Mouse (Mus musculus) hindbrain, embryonic 16.5 days (tissue): ENCODE measurements at regions not wholly inside any gene's neighbourhood (a gene's known extent, or its start where the extent isn't known, plus 50 kb on each side); places are given as distances from the start of the nearest gene placed in this dataset.

Experiments
- ATAC-seq: fragments of 200-750 bp; cut with Nextera tagmentation; 2 replicates; pipeline ENCODE4 v1.8.0; 2017; ENCODE audit warnings: moderate TSS enrichment, moderate library complexity
- H3K27ac ChIP-seq: fragments of 300-500 bp; sonication (generic); 2 replicates; pipeline ENCODE4 v1.5.1; 2014; ENCODE audit warnings: low read depth, mild to moderate bottlenecking, control low read depth, low read length, moderate library complexity
- H3K27me3 ChIP-seq: fragments of 300-500 bp; sonication (generic); replicated peaks from 2 replicates; pipeline ENCODE4 v1.6.1; 2014; ENCODE audit warnings: low read length; ENCODE audit not compliant: control insufficient read depth, insufficient read depth
- H3K36me3 ChIP-seq: fragments of 300-500 bp; sonication (generic); 2 replicates; pipeline ENCODE4 v1.6.1; 2014; ENCODE audit warnings: mild to moderate bottlenecking, low read length, moderate library complexity, mixed read lengths; ENCODE audit not compliant: control insufficient read depth, insufficient read depth
- H3K4me1 ChIP-seq: fragments of 300-500 bp; sonication (generic); 2 replicates; pipeline ENCODE4 v1.6.1; 2014; ENCODE audit warnings: low read depth, low read length; ENCODE audit not compliant: control insufficient read depth, insufficient read depth
- H3K4me2 ChIP-seq: fragments of 300-500 bp; sonication (generic); 2 replicates; pipeline ENCODE4 v1.6.1; 2014; ENCODE audit warnings: mild to moderate bottlenecking, low read length, control low read depth, moderate library complexity
- H3K4me3 ChIP-seq: fragments of 300-500 bp; sonication (generic); 2 replicates; pipeline ENCODE4 v1.5.1; 2014; ENCODE audit warnings: mild to moderate bottlenecking, low read length, control low read depth, moderate library complexity
- H3K9ac ChIP-seq: fragments of 300-500 bp; sonication (generic); 2 replicates; pipeline ENCODE4 v1.6.1; 2014; ENCODE audit warnings: low read depth, mild to moderate bottlenecking, control low read depth, low read length, moderate library complexity
- H3K9me3 ChIP-seq: fragments of 300-500 bp; sonication (generic); 2 replicates; pipeline ENCODE4 v1.6.1; 2014; ENCODE audit warnings: mild to moderate bottlenecking, low read length, moderate library complexity; ENCODE audit not compliant: control insufficient read depth
- WGBS: fragments of 180-500 bp; shearing (Covaris S2); extraction: QIAGEN DNeasy Blood & Tissue Kit; methylation state at CpG from one replicate; pipeline ENCODE4 v1.1.7; 2014; 5-methylcytosine and 5-hydroxymethylcytosine counted together

DNA sequence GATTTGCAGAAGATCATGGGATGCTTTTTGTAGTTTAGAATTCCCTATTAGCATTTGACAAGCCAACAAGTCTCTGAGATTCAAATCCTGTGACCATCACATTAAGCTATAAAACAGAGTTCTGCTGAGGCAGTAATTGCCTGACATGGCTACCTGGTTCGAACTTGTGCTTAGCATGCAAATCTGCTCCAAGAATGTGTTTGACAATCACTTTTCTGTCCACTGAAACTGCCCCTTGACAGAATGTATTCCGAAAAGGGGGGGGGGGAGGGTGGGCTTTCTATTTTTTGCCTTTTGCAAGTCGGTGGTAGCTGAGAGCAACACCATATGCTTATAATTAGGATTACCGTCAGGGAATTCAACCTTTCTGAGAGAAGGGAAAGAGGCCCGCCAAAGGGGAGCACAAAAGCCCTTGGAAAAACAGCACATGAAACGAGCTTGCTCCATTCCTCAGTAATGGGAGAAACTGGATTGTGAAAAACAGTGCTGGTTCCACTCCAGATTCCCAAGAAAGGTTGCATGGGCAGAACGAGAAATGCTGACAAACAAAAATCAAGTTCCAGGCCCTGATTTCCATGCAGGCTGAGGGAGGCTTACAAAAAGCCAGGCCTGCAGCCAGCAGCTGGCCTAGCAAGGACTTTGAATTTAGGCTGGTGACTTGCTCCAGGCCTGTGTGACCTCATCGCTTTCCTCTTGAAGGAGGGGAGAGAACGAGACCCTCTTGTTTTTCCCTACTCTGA lies 176.1 kb upstream of the Ldb2 start:
- no peaks in the 10 kb centered on the region for H3K27me3 ChIP-seq
- H3K36me3 ChIP-seq = no peaks in the 10 kb centered on the region
- ATAC-seq = peak; percentile 79
- no peaks in the 10 kb centered on the region for H3K9me3 ChIP-seq
- no peak overlapping the region for H3K4me2 ChIP-seq
- H3K4me3 ChIP-seq = no peak overlapping the region
- WGBS = 23% methylated on average over 9 of the region's 9 CpGs
- H3K9ac ChIP-seq = no peak overlapping the region
- H3K27ac ChIP-seq = peak overlapping the region; percentile 51; the same call in 1 of the 2 replicates
- peaks cover 2% of the 10 kb centered on the region; the same call in 1 of the 2 replicates for H3K4me1 ChIP-seq

- Histone ChIP-seq H3K4me2 (no peak overlapping the region), H3K4me1 (peaks cover 5% of the 10 kb centered on the region), H3K36me3 (no peaks in the 10 kb centered on the region), H3K9me3 (peaks cover 2% of the 10 kb centered on the region; the same call in 1 of the 2 replicates), H3K27me3 (no peaks in the 10 kb centered on the region), H3K4me3 (no peak overlapping the region), H3K9ac (no peak overlapping the region), H3K27ac (no peak overlapping the region)
- WGBS = 21% methylated on average over 7 of the region's 7 CpGs
- ATAC-seq = no peak
These were observed 143.8 kb upstream of the Ldb2 start for GRCm38 (mm10) chr5:44943023-44943921.

GRCm38 (mm10) chr5:44942575-44942974 lies 143.1 kb upstream of the Ldb2 start:
- Histone ChIP-seq H3K4me3 (no peak overlapping the region), H3K9ac (no peak overlapping the region), H3K4me1 (peaks cover 5% of the 10 kb centered on the region), H3K36me3 (no peaks in the 10 kb centered on the region), H3K27ac (no peak overlapping the region), H3K27me3 (no peaks in the 10 kb centered on the region), H3K4me2 (no peak overlapping the region), H3K9me3 (peaks cover 2% of the 10 kb centered on the region; the same call in 1 of the 2 replicates)
- ATAC-seq = no peak
- WGBS = 33% methylated on average over 2 of the region's 2 CpGs

DNA sequence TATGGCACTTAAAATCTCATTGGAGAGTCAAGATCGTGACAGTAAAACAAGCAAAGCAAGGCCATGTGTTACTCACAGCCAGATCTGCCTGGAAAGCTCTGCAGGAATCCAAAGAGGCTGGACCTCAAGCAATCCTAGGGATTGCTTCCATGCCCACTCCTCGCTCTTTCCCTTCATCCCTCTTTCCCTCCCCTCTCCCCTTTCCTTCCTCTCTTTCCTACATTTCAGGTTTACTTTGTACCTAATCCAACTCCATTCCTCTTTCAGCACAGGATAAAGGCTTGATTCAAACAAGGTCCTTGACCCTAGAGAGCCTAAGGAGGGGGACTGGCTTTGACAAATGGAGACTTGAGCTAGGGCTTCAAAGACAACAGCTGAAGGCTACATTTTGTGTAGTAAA lies 126.0 kb upstream of the Ldb2 start:
- no peaks in the 10 kb centered on the region for H3K27me3 ChIP-seq
- no peak overlapping the region for H3K4me3 ChIP-seq
- no peaks in the 10 kb centered on the region for H3K36me3 ChIP-seq
- no peak overlapping the region for H3K4me2 ChIP-seq
- H3K27ac ChIP-seq = no peak overlapping the region
- no peaks in the 10 kb centered on the region for H3K9me3 ChIP-seq
- H3K4me1 ChIP-seq = no peaks in the 10 kb centered on the region
- WGBS = 44% methylated on average over 2 of the region's 2 CpGs
- H3K9ac ChIP-seq = no peak overlapping the region
- no peak for ATAC-seq

- ATAC-seq = no peak
These were observed 122.8 kb upstream of the Ldb2 start for GRCm38 (mm10) chr5:44922129-44922775.

DNA sequence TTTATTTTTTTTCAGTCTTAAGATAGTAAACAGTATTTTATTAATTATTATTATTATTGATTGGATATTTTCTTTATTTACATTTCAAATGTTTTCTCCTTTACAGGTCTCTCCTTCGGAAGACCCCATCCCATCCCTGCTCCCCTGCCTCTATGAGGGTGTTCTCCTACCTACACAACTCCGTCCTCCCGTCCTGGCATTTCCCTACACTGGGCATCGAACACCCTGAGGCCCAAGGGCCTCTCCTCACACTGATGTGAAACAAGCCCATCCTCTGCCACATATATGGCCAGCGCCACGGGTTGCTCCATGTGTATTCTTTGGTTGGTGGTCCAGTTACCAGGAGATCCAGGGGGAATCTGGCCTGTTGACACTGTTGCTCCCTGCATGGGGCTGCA lies 118.3 kb upstream of the Ldb2 start:
- no peak overlapping the region for H3K9ac ChIP-seq
- no peak overlapping the region for H3K27ac ChIP-seq
- no peak overlapping the region for H3K4me3 ChIP-seq
- WGBS = 90% methylated on average over 6 of the region's 6 CpGs
- H3K4me2 ChIP-seq = no peak overlapping the region
- H3K27me3 ChIP-seq = no peaks in the 10 kb centered on the region
- no peak for ATAC-seq
- no peaks in the 10 kb centered on the region for H3K36me3 ChIP-seq
- no peaks in the 10 kb centered on the region for H3K4me1 ChIP-seq
- H3K9me3 ChIP-seq = no peaks in the 10 kb centered on the region

More at GRCm38 (mm10) chr5:44922129-44922775, 122.8 kb upstream of the Ldb2 start:
- no peak overlapping the region for H3K27ac ChIP-seq
- no peaks in the 10 kb centered on the region for H3K27me3 ChIP-seq
- H3K4me2 ChIP-seq = no peak overlapping the region
- H3K9ac ChIP-seq = no peak overlapping the region
- H3K36me3 ChIP-seq = no peaks in the 10 kb centered on the region
- no peak overlapping the region for H3K4me3 ChIP-seq
- H3K9me3 ChIP-seq = no peaks in the 10 kb centered on the region
- 76% methylated on average over 2 of the region's 2 CpGs for WGBS
- H3K4me1 ChIP-seq = no peaks in the 10 kb centered on the region

- no peaks in the 10 kb centered on the region for H3K4me1 ChIP-seq
- peak overlapping the region; percentile 41 for H3K4me2 ChIP-seq
- no peaks in the 10 kb centered on the region for H3K27me3 ChIP-seq
- WGBS = 42% methylated on average over 16 of the region's 16 CpGs
- 0 out of 2 replicates have a peak, but pooled peaks have one; percentile 37 for ATAC-seq
- no peaks in the 10 kb centered on the region for H3K9me3 ChIP-seq
- H3K4me3 ChIP-seq = peak overlapping the region; percentile 8; the same call in 1 of the 2 replicates
- no peaks in the 10 kb centered on the region for H3K36me3 ChIP-seq
- H3K9ac ChIP-seq = no peak overlapping the region
- H3K27ac ChIP-seq = no peak overlapping the region
These were observed 117.8 kb upstream of the Ldb2 start for GRCm38 (mm10) chr5:44917173-44917815.

DNA sequence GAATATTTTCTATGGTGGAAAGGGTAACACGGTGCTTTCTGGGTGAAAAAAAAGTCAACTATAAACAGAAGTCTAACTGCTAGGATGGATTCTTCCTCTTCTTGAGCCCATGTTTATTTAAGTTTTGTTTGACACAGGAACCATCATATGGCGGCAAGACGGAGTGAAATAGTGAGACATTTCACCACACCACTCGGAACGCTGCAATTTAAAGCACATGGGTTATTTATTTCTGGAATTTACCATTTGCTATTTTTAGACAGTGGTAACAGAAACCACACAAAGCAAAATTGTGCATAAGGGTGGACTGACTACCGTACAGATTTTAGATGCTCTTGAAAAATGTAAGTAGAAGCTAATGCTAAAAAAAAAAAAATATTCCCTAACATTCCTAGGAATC lies 103.1 kb upstream of the Ldb2 start:
- Histone ChIP-seq H3K9ac (no peak overlapping the region), H3K27me3 (no peaks in the 10 kb centered on the region), H3K9me3 (no peaks in the 10 kb centered on the region), H3K27ac (no peak overlapping the region), H3K4me1 (no peaks in the 10 kb centered on the region), H3K4me3 (no peak overlapping the region), H3K4me2 (no peak overlapping the region), H3K36me3 (no peaks in the 10 kb centered on the region)
- ATAC-seq = no peak
- WGBS = 79% methylated on average over 6 of the region's 6 CpGs
